Mouse (Mus musculus): Measurements from ENCODE around the gene Tipin. TPM values are rescaled to one million over a fixed set of nuclear protein-coding genes. Genes with fewer than 3 reads are reported as not detected.

Tipin gene
- total RNA-seq, 2 experiments from 2014 or later: 12.9 to 13.8 TPM

- no peak for DNase-seq (ENCODE audit: low spot score in 2 of 2)
Measured at GRCm38 (mm10) chr9:64341671-64342070, 60.3 kb downstream of the Tipin start.

GRCm38 (mm10) chr9:64343656-64344055, 62.3 kb downstream of the Tipin start:
- no peak for DNase-seq (ENCODE audit: low spot score in 2 of 2)

- DNase-seq (ENCODE audit: low spot score in 2 of 2): no peak
Measured at GRCm38 (mm10) chr9:64345931-64346330, 64.5 kb downstream of the Tipin start.

- no peak for DNase-seq (ENCODE audit: low spot score in 2 of 2)
Measured at GRCm38 (mm10) chr9:64347377-64347776, 66.0 kb downstream of the Tipin start.

GRCm38 (mm10) chr9:64349490-64349889, 68.1 kb downstream of the Tipin start:
- DNase-seq (ENCODE audit: low spot score in 2 of 2): no peak

GRCm38 (mm10) chr9:64351191-64351590, 69.8 kb downstream of the Tipin start:
- DNase-seq (ENCODE audit: low spot score in 2 of 2): no peak

Other genes with a start within 250 kb of the Tipin start
- gene Lctl, start 164.4 kb upstream of the Tipin start, total RNA-seq (2021): not detected
- gene Zwilch, start 108.5 kb upstream of the Tipin start, total RNA-seq (2021): 1 to 10 TPM; 3.2 to 3.5 TPM
- 100 to 1,000 TPM; 589 to 593 TPM for gene Rpl4, start 108.2 kb upstream of the Tipin start, total RNA-seq (2021)
- gene Snapc5, start 102.3 kb upstream of the Tipin start, total RNA-seq (2021): 10 to 100 TPM; 18.6 to 22.4 TPM
- gene Uchl4, start 46.4 kb upstream of the Tipin start, total RNA-seq (2021): 1 to 10 TPM; 1.9 to 3.7 TPM
- gene Map2k1, start 27.9 kb upstream of the Tipin start, total RNA-seq (2021): 100 to 1,000 TPM; 292 to 323 TPM
- 10 to 100 TPM; 27.5 to 28.2 TPM for gene Dis3l, start 59.7 kb downstream of the Tipin start, total RNA-seq (2021)
- gene Megf11, start 104.0 kb downstream of the Tipin start, total RNA-seq (2021): 10 to 100 TPM; 10.2 to 11.3 TPM